Mouse (Mus musculus): ENCODE measurements around the gene Mybbp1a.
"Not testable (repeated sequence)": the region's sequence is repeated elsewhere in the genome, so short reads cannot be mapped to it uniquely, and the experiment has no call there.

Mybbp1a gene

DNA sequence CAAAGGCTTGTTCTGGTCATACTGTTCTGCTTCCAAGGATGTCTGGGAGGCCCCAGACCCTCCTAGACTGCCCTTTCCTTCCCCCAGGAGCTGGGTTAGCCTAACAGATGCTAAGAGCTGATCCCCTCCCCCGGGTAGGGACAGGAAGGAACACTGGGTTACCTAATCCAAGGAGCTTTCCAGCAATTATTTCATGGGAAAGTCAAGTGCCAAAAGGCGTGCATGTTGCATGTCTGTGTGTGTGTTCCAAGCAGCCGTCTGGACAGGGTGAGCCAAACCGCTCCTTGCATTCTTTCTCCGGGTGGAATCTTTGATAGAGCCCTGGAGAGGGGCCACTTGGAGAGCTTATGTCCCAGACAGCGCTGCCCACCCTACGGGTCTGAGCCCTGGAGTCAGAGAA, 28.1 kb upstream of the Mybbp1a start:
- no peak for DNase-seq (ENCODE audit: low read depth, low spot score)

- no peak for DNase-seq (ENCODE audit: low read depth, low spot score)
Measured at GRCm38 (mm10) chr11:72413601-72414190, 27.5 kb upstream of the Mybbp1a start.

DNA sequence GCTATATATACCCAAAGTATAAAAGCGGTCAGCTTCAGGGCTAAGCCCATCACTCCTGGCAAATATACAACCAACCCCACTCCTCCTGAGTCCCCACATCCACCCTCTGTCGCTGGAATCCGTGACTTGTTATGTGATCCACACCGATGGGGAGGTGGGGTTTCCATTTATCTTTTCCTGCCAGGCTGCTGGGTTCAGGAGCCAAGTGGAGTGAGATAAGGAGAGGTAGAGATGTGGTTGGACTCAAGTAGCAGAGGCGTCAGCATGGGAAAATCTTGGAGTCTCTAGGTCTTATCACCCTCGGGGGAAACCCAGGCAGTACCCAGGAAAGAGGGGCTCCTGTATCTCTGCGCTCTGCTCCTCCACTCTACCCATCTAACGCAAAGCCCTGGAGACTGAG, 26.0 kb upstream of the Mybbp1a start:
- no peak for DNase-seq (ENCODE audit: low read depth, low spot score)

DNA sequence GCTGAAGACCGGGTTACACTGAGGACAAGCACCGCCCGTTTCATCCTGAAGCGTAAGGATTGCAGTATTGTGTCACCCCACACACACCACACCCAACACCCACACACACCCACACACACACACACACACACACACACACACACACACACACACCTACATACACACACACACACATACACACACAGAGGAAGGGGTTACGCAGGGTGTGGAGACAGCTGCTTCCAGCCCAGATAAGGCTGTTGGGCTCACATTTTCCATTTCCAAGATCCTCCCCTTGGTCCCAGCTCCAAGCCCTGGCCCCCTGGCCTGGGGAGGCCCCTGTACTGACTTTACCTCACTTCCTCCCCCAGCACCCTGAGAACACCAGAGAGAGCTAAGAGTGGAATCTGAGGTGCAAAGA, 24.5 kb upstream of the Mybbp1a start:
- DNase-seq (ENCODE audit: low read depth, low spot score), result no peak

- DNase-seq (ENCODE audit: low read depth, low spot score), result no peak
Measured at GRCm38 (mm10) chr11:72417376-72417775, 23.8 kb upstream of the Mybbp1a start.

DNA sequence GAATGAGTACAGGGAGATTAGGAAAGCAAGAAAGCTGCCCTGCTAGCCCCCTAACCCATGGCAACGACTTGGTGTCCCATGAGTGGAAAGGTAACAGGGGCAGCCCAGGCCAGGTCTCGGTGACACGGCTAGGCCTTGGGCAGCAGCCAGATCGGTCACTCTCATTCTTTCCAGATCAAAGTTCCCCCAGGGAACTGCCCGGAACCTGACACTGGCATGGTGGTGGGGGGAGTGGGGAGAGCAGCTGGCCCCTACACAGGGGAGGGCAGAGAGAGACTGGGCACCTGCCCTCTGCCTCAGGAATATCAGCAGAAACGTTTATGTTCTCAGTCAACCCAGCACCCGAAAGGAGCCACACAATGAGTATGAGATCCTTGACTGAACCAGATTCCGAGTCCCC, 22.9 kb upstream of the Mybbp1a start:
- no peak for DNase-seq (ENCODE audit: low read depth, low spot score)

DNA sequence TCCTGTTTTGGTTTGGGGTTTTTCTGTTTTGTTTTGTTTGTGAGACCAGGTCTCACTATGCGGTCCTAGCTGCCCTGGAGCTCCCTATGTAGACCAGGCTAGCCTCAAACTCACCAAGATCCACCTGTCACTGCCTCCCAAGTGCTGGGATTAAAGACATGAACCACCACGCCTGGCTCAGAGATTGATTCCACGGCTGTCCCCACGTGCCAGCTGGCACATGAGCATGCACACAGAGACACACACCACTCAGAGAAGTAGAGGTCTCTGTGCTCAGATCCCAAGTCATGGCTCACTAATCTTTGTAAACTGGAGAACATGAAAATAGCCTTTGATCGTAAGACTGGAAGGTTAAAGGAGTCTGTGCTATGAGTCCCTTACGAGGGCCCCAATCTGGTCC, 22.1 kb upstream of the Mybbp1a start:
- no peak for DNase-seq (ENCODE audit: low read depth, low spot score)

DNA sequence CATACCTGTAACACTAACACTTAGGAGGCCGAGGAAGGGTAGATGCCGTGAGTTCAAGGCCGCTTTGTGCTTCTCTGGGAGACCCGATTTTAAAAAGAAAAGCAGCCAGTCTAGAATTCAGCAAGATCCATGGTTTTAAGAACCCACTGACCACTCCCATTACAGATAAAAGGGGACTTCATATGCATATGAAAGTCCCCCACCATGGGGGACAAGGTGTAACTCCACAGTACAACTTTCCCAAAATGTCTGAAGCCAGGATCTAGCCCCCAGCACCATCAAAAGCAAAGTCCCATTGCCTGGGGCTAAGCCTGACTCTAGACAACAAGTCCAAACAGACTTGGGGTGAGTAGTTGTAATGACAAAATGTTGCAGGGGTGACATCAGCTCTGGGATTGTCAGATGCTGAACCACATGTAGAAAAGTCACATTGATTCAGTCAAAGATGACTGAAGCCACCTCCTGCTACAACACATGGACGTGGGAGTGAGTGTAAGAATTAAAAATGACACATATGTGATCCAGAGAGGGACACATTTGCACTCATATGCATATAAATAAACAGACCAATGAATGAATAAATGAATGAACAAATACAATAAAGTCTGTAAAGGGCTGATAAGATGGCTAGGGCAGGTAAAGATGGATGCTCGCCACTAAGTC, 20.6 kb upstream of the Mybbp1a start:
- no peak for DNase-seq (ENCODE audit: low read depth, low spot score)

DNA sequence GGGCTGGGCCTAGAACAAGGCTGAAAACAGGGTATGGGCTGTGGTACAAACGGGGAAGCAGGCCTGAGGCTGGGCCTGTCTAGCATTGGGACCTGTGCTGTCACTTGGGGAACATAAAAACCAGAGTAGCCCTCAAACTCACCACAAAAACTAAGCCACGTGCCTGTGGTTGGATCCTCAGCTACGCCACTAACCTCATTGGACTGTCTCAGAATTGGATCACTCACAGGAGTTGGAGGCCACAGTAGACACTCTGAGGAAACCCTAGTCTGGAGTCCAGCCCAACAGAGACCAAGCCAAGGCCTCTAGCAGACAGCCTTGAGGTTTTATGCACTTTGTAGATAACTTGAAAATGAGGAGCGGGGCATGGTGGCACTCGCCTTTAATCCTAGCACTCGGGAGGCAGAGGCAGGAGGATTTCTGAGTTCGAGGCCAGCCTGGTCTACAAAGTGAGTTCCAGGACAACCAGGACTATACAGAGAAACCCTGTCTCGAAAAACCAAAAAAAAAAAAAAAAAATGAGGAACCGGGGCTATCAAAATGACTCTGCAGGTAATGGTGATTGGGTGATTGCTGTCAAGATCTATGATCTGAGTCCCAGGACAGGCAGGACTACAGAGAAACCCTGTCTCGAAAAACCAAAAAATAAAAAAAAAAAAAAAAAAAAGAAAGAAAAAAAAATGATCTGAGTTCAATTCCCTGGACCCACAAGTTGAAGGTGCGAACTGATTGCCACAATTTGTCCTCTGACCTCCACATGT, 19.5 kb upstream of the Mybbp1a start:
- DNase-seq (ENCODE audit: low read depth, low spot score), result no peak

GRCm38 (mm10) chr11:72423686-72424085, 17.5 kb upstream of the Mybbp1a start:
- no peak for DNase-seq (ENCODE audit: low read depth, low spot score)

DNA sequence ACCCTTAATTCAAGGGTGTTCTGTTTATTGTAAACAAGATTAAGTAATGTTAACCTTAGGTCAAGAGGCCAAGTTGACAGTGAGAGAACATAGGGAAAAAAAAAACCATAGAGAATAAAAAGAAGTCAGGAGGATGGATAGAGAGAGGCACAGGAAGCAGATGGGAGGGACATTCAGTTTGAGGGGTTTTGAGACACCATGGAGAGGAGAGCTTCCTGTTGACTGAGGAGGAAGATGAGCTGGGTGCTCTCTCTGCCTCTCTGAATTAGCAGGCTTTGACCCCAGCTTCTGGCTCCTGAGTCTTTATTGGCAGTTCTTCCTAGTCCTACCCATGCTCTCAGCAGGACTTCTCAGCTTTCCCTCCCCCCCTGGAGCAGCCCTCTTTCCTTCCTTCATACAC, 16.0 kb upstream of the Mybbp1a start:
- no peak for DNase-seq (ENCODE audit: low read depth, low spot score)

DNA sequence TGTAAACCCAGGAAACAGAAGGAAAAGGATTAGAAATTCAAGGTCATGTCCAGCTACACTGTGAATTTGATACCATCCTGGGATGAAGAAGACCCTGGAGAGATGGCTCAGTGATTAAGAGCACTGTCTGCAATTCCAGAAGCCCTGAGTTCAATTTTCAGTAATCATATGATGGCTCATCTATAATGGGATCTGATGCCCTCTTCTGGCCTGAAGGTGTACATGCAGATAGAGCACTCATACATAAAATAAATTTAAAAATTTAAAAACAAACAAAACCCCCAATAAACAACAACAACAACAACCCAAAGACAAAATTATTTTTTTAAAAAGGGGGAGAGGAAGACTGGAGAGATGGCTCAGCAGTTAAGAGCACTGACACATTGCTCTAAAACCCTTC, 14.3 kb upstream of the Mybbp1a start:
- no peak for DNase-seq (ENCODE audit: low read depth, low spot score)

DNA sequence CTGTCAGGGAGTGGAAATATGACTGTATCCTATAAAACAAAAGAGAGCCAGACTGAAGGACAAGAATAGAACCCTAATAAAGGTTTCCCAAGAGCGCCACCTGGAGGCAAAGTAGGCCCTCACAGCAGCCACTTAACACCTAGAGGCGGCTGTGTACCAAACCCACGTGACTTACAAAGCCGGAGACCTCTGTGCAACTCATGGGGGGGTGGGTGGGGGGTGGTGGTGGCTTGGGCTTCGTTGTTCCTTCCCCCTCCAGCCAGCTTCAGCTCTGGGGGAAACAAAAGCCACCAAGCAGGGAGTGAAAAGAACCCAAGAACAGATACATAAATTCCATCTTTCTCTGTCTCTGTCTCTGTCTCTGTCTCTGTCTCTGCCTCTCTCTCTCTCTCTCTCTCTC, 12.5 kb upstream of the Mybbp1a start:
- peak; percentile 70 for DNase-seq (ENCODE audit: low read depth, low spot score)

- peak; percentile 83 for DNase-seq (ENCODE audit: low read depth, low spot score)
Measured at GRCm38 (mm10) chr11:72429288-72429690, 11.9 kb upstream of the Mybbp1a start.

- not testable (repeated sequence) for DNase-seq (ENCODE audit: low read depth, low spot score)
Measured at GRCm38 (mm10) chr11:72430311-72431068, 10.7 kb upstream of the Mybbp1a start.

DNA sequence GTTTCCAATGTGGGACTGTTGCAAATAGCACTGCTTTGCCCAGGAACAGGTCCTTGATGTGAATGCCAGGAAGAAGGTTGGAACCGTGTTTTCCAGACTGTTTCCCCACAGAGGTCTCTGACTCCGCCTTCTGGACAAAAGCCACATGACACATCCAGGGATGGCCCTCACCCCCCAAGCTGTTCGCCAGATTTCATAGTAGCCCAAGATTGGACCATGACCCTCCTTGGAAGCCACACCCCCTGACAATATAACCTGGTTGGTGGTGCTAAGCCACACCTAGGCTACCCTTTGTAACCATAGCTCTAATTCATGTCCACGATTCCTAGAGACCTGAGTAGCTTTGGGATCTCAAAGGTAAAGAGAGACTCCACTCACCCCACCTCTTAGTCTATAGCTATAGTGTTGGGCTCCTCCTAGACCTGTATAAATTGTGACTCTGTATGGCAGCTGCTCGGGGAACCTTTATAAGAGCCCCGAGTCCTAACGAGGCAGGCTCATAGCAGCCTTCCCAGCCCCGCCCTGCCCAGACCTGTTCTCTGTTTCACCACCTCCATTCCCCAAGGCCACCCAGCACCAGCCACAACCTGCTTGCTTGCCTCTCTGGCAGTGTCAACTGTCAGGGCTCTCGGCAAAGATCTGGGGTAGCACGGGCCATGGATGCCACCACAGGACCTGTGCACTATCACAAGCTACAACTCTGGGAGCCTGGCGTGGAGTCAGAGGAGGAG, 6.0 kb upstream of the Mybbp1a start, which contains the start of gene Ggt6:
Gene Ggt6, plus strand, starts transcription at position 564 of the 731 bp plus-strand sequence.
- no peak for DNase-seq (ENCODE audit: low read depth, low spot score)

- no peak for DNase-seq (ENCODE audit: low read depth, low spot score)
Measured at GRCm38 (mm10) chr11:72435694-72436045, 5.5 kb upstream of the Mybbp1a start.

- no peak for DNase-seq (ENCODE audit: low read depth, low spot score)
Measured at GRCm38 (mm10) chr11:72436271-72436670, 4.9 kb upstream of the Mybbp1a start.

GRCm38 (mm10) chr11:72436756-72437650, 4.2 kb upstream of the Mybbp1a start:
- DNase-seq (ENCODE audit: low read depth, low spot score), result no peak

- DNase-seq (ENCODE audit: low read depth, low spot score), result no peak
Measured at GRCm38 (mm10) chr11:72438411-72438810, 2.7 kb upstream of the Mybbp1a start.

DNA sequence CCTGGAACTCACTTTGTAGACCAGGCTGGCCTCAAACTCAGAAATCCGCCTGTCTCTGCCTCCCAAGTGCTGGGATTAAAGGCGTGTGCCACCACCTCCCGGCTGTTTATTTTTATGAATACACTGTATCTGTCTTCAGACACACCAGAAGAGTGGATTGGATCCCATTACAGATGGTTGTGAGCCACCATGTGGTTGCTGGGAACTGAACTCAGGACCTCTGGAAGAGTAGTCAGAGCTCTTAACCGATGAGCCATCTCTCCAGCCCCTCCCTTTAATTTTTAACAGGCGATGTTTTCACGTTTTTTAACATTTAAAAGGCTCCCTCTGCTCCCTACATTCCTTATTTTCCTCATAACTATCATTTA, 574 bp upstream of the Mybbp1a start:
- not testable (repeated sequence) for DNase-seq (ENCODE audit: low read depth, low spot score)

Measured in forelimb bud, embryonic 11.5 days (tissue).